Mouse (Mus musculus): Measurements from ENCODE around the gene Aurkb.

The Aurkb gene

DNA sequence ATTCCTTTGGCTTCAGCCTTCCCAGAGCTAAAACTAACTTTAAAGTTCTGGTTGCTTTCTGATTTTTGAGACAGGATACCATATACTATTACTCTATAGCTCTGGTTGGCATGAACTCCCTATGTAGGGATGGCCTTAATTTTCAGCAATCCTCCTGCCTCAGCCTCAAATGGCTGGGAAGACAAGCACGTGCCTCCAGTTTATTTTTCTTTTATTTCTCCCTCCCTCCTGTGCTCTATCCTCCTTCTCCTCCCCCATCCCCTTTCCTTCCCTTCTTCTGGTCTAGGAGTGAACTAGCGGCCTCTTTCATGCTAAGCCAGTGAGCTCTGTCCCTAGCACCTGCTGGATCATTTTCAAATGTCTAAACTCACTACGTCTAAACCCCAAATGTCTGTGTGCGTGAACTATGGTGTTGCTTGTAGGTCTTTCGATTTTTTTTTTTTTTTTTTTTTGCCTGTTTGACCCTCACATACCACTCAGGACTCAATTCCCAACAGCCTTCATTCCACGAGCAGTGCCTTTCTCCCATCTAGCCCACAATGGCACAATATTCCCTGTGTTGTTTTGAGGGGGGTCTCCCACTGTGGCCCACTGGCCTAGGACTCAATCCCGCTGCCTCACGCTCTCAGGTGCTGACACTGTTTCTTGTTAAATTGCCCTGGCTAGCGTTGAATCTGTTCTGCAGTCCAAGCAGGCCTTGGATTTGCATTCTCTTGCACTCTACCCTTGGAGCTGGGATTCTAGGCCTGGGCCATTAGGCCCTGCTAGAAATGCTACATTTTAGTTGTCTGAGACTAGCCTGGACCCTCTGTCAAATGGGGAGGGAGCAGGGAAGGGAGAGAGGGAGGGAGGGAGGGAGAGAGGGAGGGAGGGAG, 19.0 kb downstream of the Aurkb start:
- no peak for DNase-seq

DNA sequence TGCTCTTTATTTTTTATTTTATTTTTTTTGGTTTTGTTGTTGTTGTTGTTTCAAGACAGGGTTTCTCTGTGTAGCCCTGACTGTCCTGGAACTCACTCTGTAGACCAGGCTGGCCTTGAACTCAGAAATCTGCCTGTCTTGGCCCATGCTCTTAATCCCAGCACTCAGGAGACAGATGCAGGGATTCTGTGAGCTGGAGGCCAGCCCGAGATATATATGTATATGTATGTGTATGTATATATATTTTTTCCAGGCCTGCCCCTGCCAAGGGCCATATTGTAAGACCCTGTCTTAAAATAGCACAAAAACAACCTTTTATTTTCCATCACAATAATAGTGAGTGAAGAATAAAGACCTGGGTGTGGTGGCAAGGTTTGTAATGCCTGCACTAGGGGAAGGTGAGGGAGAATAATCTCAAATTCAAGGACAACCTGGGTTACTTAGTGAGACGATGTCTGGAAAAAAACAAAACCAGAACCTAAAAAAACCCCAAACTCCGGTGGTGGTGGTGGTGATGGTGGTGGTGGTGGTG, 20.0 kb downstream of the Aurkb start:
- DNase-seq, result no peak

DNA sequence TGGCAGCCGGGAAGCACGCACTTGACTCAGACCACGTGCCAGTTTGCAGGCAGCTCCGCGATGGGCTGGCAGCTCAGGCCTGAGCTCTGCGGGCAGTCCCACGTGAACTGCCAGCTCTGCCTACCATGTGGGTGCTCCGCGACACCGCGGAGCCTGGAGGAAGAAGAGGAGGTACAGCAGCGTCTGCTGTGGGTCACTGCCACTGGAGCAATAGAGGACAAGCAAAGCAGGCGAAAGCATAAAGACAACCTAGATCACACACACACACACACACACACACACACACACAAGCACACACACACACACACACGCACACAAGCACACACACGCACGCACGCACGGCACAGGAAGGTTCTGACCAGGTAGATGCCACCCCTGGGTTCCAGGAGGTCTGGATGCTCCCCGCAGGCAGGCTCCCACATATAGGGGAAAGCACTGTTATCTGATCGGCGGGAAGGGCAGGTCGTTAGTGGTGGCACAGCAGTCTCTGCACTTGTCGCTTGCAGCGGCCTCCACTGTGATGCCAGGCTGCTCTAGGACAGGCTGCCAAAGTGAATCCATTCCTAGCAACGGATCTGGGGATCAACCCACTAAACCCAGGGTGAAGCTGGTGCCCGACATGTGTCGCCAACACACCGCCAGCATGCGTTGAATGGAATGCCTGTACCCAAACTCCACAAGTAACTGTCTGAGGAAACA, 20.9 kb downstream of the Aurkb start:
- peak in 1 of 2 experiments; percentile 44 for DNase-seq

DNA sequence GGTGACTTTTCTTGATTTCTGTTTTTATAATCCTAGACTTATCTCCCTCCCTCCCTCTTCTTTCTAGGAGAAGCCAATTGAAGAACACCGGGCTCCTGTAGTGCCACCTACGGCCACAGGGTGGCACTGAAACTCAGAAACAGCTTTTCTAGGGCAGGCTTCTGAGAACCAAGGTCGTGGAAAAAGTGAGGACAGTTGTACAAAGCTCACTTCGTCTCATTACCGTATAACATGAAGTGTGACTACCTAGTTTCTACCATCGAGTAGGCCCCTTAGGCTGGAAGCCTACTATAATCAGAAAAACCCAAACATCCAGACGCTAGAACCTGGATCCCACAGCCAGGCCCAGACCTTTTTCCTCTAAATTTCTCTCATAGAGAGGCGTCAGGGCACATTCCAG, 21.5 kb downstream of the Aurkb start:
- peak; percentile 93 to 96 for DNase-seq

DNA sequence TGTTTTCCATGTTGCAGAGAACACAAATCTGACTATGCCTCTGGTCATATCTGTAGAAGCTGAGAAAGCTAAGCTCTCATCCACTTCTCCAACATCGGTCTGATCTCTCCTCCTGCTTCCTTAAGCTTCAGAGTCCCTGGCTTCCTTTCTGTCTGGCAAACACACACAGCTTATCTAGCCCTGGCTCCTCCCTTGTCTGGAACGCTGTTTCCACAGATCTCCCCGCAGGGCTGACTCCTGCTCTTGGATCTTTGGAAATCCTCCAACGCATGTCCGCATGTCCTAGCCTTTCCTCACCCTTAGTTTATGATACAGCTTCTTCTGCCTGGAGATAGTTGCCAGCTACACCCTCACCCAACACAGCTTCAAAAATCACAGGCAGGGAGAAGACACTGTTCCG, 22.2 kb downstream of the Aurkb start:
- DNase-seq, result no peak

DNA sequence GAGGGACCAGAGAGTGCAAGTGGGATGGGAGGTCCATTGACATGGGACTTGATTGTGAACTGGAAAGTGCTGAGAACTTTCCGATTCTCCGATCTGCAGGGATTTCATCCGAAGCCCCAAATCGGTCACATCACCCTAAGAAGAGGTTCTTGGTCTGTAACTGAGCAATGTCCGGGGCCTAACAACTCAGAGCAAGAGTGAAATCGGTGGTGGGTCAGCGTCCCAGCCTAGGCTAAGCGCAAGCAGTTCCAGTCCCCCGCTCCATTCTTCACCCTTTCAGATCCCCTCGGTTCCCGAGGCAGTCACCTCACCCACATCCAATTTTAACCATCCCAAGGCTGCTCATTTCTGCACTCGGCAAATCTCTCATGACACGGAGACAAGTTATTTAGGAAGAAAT, 24.6 kb downstream of the Aurkb start:
- peak in 1 of 2 experiments; percentile 40 for DNase-seq

DNA sequence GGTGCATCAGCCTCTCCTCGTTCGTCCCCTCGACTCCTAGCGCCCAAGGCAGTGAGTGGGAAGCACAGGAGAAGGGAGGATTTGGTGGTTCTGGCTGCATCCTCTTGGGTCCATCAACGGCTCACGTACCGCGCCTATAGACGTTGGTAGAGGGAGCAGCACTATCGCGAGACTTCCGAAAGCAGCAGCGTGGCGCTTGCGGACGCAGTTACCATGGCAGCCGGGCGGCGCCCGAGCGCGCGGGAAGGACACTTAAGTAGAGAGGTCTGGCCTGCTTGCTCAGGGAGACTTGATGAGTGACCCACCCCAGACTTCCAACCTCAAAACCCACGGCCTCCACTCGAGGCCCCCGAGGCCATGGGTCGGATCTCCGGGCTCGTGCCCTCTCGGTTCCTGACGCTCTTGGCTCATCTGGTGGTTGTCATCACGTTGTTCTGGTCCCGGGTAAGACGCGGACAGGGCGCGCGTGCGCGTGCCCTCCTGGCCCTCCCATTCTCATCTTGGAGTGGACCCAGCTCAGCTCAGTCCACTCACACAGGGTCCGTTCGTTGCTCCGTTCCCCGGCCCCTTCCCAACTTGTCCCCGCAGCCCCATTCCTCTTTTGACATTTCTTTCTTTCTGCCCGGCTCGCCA, 25.3 kb downstream of the Aurkb start, which contains the start of gene Tmem107:
TSS of gene Tmem107 (plus strand) at position 217 of the 633 bp plus-strand sequence.
- DNase-seq, result peak; percentile 96

DNA sequence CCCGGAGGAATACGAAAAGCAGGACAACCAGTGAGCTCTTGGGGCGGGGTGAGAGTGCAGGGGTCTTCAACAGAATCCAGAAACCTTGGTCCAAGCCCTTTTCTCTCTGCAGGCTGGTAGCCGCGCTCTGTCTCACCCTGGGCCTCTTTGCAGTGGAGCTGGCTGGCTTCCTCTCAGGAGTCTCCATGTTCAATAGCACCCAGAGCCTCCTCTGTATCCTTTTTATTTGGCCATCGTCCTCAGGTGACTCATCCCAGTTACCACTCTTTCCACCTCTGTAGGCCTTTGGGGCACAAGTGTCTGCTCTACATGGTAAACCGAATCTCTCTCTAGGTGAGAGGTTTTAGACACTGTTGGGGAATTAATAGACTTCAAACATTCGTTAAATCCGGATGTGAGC, 25.8 kb downstream of the Aurkb start:
- DNase-seq, result no peak

DNA sequence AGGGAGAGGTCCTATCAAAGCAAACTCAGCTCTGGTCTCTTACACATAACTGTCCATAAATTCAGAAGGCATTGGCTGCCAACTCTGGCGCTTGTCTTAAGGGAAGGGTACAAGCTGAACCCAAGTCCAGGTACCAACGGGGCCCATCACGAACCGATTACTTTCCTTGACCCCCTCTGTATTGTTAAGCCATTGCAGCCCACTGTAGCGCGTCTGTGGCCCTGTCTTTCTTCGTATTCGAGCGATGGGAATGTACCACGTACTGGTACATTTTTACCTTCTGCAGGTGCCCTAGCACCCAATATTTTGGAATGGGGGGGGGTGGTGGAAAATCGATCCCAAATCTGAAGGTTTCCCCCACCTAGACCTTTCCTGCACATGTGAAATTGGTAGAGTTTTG, 26.8 kb downstream of the Aurkb start:
- no peak for DNase-seq

DNA sequence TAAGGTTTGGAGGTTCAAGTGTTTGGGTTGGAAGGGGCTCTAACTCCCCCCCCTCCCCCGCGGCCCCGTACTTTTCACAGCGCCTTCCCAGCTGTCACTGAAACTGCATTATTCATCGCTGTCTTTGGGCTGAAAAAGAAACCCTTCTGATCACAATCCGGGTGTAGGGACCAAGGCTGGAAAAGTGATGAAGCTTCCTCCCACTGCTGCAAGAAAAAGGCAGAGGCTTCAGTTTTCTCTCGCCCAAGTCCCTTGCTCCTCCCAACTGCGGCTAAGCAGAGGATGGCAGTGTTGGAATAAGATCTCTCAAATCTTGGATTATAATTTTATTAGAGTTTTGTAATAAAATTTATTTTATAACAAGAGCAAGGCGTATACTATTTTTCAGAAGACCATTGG, 27.2 kb downstream of the Aurkb start:
- no peak for DNase-seq

DNA sequence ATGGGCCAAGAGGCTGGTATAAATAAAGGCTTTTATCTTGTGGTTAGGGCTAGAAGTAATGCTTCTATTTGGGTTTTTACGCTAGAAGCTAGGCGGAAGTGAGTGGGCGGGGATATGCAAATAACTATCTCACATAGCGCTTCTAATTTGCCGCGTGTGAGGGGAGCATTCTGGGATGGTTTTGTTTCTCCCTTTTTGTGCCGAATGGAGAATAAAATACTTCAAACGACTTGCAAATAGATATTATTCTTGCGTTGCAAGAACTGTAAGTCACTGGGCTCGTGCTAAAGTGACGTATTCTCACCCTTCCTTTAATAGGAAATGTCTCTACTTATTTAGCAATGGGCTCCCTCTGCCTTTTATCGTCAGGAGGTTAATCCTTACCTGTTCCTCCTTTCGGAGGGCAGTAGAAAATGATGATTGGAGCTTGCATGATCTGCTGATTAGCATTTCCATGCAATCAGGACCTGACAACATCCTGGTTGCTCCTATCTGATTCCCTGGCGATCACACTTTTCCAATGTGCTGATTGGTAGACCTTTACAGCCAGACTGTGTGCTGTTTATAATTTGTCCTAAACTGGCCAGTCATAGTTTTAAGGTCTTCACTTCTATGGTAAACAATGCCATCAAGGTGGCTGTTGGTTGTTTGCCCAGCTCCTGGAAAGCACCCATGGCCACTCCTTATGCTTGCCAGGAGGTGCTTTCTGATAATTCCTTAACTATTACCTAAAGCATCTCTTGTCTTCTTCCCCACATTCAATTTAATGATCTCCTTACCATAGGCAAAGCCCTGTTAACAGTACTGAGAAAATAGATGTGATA, 27.8 kb downstream of the Aurkb start:
- DNase-seq, result peak; percentile 89 to 94

DNA sequence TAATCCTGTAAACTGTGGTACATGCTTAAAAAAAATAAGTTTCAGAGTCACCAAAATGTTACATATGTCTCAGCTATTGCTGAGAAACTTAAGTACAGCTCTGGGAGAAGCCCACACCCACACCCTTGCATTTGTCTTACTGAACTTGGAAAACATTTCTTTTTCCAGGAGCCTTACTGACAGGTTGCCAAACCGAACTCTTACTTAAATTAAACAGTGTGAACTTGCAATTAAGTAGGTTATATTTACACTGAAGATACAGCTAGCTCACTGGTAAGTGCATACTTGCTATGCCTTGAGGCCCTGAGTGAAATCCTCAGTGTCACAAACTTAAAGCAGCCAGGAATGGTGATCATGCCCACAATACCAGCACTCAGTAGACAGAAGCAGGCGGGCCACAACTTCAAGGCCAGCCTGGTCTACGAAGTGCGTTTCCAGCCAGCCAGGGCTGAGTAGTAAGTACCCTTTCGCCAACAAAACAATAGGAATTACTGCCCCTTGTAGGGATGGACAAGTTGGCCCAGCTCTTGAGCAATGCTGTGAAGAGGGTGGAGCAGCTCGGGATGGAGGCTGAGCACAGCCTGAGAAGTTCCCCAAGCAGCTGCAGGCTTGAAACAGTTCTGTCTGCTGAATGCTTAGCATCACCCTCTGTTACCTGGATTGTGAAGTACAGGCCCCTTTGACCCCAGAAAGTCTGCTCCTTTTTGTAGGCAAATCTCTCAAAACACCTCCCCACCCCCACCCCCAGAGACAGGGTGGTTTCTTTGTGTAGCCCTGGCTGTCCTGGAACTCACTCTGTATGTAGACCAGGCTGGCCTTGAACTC, 28.7 kb downstream of the Aurkb start:
- no peak for DNase-seq

DNA sequence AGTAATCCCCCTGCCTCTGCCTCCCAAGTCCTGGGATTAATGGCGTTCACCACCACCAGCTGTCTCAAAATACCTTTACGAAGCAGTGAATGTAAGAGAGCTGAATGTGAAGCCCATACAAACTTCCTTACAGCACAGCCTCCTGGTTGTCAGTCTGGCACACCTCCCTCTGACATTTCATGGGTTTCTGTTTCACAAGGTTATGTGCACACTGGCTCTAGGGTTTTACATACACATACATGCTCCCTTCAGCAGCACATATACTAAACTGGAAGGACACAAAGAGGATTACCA, 29.3 kb downstream of the Aurkb start:
- no peak for DNase-seq

DNA sequence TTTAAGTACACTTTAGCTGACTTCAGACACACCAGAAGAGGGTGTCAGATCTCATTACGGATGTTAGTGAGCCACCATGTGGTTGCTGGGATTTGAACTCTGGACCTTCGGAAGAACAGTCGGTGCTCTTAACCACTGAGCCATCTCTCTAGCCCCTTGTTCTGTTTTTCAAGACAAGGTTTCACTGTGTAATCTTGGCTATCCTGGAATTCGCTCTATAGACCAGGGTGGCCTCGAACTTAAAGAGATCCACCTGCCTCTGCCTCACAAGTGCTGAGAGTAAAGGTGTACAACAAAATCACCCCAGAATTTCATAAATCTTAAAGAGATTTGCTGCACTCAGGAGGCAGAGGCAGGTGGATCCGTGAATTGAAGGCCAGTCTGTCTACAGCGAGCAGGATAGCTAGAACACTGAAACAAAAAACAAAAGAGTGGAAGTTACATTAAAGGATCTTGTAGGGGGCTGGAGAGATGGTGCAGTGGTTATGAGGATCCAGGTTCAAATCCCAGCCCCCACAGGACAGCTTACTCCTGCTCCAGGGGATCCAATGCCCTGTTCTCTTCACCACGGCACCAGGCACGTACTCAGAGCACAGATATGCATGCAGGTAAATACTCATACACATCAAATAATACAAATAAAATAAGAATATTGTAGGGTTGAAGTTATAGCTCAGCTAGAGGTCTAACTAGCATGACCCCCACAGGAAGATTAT, 30.5 kb downstream of the Aurkb start:
- DNase-seq, result no peak

DNA sequence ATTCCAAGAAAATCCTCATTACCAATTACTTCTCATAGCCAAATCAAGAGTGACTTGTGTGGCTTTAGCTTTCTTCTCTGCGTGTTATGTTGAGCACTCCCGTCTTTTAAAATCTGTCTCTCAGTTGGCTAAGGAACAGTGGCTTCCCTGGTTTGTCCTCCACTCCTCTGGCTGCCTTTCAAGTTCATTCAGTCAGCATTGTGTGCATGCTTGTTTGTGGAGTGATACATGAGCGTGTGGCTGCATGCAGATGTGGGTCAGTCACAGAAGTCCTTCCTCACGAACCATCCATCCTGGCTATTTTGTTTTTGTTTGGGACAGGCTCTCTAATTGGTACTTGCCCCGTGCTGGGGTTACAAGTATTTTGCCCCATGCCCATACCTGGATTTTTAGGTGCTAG, 31.1 kb downstream of the Aurkb start:
- DNase-seq, result no peak

DNA sequence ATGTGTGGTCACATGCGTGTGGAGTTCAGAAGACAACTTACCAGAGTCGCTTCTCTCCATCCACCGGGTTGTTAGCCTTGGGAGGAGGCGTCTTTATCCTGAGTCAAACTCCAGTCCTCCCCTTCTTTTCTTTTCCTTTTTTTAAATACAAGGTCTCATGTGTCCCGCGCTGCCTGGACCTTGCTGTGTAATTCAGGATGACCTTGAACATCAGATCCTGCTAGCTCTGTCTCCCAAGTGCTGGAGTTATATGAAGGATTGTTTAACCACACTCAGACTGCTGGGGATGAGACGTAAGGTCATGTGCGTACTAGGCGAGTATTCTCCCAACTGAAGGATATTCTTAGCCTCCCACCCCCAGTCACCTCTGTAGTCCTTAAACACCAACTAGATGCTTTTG, 31.9 kb downstream of the Aurkb start:
- no peak for DNase-seq

DNA sequence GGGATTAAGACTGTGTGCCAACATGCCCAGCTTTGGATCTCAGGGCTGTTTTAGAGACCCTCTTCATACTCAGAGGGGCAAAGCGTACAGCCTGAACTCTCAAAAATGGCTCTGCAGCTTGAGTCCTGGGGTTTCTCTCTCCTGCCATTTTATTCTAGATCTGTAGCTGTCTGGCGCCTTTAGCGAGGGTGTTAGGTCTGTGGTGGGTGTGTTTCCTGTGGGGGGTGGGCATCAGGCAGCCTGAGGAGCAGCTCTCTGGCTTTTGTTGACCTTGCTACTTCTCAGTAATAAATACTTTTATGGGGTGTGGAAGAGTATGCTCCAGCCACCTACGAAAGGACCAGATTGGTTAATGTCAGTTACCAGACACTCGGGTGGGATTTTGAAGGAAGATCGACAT, 32.6 kb downstream of the Aurkb start:
- DNase-seq, result no peak

DNA sequence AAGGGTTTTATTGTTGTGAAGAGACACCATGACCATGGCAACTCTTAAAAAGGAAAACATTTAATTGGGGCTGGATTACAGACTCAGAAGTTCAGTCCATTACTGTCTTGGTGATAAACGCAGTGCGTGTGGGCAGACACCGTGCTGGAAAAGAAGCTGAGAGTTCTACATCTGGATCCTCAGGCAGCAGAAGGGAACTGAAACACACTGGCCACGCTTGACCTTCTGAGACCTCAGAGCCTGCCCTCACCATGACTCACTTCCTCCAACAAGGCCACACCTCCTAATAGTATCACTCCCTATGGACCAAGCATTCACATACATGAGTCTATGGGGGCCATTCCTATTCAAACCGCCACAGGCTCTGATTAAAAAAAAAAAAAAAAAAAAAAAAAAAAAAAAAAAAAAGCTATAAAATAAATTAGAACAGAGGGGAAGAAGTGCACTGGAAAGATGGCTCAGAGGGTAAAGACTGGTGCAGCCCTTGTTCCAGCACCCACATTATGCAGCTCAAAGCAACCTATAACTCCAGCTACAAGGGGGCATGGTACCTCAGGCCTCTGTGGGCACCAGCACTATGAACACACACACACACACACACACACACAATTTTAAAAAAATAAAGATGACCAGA, 33.5 kb downstream of the Aurkb start:
- DNase-seq, result no peak

DNA sequence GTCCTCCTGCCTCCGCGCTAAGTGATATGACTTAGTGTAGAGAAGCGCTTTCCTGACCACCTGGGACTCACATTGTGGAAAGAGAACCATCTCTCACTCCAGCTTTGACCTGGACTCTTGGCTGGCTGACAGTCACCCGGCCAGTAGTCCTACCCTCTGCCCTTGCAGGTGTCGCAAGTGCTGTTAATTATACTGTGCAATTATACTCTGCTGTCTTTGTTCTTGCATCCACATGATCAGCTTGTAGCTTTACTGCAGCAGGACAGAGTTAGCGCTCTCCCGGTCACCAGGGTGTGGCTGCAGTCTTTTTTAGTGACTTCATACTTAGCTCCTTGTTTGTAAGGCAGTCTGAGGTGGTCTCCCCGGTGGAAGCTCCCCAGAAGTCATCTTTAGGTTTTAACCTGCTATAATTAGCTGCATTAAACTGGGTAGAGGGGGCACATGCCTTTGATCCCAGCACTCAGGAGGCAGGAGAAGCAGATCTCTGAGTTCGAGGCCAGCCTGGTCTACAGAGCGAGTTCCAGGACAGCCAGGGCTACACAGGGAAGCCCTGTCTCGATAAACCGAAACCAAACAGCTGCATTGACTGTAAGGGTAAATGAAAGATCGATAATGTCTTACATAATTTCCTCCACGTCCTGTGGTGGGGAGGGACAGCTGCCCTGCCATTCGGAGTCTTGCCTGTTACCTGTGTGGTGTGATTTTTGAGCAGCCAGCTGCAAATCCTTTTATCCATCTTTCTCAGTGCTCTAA, 34.8 kb downstream of the Aurkb start:
- DNase-seq, result peak in 1 of 2 experiments; percentile 66

DNA sequence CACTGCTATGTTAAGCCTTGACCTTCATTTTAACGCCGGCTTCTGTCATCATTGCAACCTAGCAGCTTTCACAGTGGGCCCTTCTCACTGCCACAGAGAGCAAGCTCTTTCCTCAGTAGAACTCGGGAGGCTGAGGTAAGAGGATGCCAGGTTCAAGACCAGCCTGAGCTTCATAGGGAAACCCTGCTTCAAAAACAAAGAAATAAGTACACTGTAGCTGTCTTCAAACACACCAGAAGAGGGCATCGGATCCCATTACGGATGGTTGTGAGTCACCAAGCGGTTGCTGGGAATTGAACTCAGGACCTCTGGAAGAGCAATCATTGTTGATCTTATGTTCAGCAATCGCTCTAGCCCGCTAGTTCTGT, 35.4 kb downstream of the Aurkb start:
- no peak for DNase-seq

Measured in kidney, postnatal 36 days (tissue).